Mouse (Mus musculus) kidney, adult 2 months (tissue): ENCODE results near the gene Mb21d2.

Experiments used
- CTCF ChIP-seq: fragments of 200-500 bp; conservative IDR thresholded peaks from 2 replicates; pipeline ENCODE4 v1.5.1; 2011; ENCODE audit warnings: low read depth, mild to moderate bottlenecking, control low read depth, low read length, moderate library complexity, mixed read lengths; ENCODE audit not compliant: insufficient read depth, insufficient read length
- POLR2A ChIP-seq: fragments of 200-500 bp; IDR thresholded peaks from one replicate; pipeline ENCODE4 v1.6.1; 2011; ENCODE audit warnings: low read depth, low read length, control low read depth

DNA sequence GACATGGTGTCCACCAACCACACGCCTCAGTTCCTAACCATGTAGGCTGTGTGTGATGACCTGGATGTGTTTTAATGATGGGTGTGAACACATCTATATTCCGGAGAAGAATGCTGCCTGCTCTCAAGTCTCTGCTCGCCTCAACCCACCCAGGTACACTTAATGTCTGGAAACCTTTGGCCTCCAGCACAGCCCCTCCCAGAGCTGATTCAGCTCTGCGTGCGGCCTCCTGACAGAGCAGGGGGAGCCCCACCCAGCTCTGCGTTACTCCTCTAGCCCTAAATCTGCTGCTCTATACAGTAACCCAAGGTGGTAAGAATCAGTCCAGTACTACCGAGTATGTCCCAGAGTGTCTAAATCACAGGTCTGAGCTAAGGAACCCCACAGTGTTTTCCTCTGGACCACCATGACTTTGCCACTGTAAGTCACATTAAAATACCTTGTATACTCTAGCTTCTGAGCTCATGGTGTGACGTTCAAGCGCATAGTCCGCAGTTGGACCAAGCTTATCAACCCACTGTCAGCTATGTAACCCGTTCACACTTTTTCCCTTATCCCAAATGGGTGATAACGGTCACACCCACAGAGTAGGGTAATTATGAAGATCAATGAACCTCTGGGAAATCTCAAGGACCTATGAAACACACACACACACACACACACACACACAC lies 49.7 kb downstream of the Mb21d2 start:
- TF ChIP-seq CTCF (no peak), POLR2A (no peak)
